Mouse (Mus musculus) myocyte (in vitro differentiated cells): ENCODE data around the gene Nlrp9b.

ENCODE experiments used
- CEBPB ChIP-seq: IDR thresholded peaks from 2 replicates; pipeline ENCODE4 v1.6.1; 2011; ENCODE audit warnings: mild to moderate bottlenecking, moderate library complexity; ENCODE audit not compliant: poor library complexity, insufficient read depth, severe bottlenecking
- E2F4 ChIP-seq: IDR thresholded peaks from one replicate; pipeline ENCODE4 v1.6.1; 2011; ENCODE audit warnings: mild to moderate bottlenecking, control low read depth, moderate library complexity; ENCODE audit not compliant: insufficient read depth
- MAX ChIP-seq: IDR thresholded peaks from one replicate; pipeline ENCODE4 v1.6.1; 2011; ENCODE audit warnings: low read depth, mild to moderate bottlenecking, control low read depth
- MYOD1 ChIP-seq, 3 experiments: IDR thresholded peaks; one replicate each; pipeline ENCODE4 v1.6.1; 2011; ENCODE audit warnings: control low read depth in 2 of 3, low read depth in 2 of 3, mild to moderate bottlenecking in 2 of 3, moderate library complexity in 1 of 3; ENCODE audit not compliant: insufficient read length in 2 of 3, control insufficient read depth in 1 of 3
- MYOG ChIP-seq, 3 experiments: IDR thresholded peaks; one replicate each; pipeline ENCODE4 v1.6.1; 2011; ENCODE audit warnings: control low read depth in 2 of 3, low read depth in 2 of 3, mild to moderate bottlenecking in 2 of 3; ENCODE audit not compliant: insufficient read length in 2 of 3, control insufficient read depth in 1 of 3, insufficient read depth in 1 of 3
- POLR2A ChIP-seq: IDR thresholded peaks from one replicate; pipeline ENCODE4 v1.6.1; 2011; ENCODE audit warnings: low read depth, mild to moderate bottlenecking, control low read depth, moderate library complexity; ENCODE audit not compliant: insufficient read length
- POLR2AphosphoS2 ChIP-seq: IDR thresholded peaks from one replicate; pipeline ENCODE4 v1.6.1; 2011; ENCODE audit warnings: low read depth, control low read depth; ENCODE audit not compliant: insufficient read length
- REST ChIP-seq: IDR thresholded peaks from one replicate; pipeline ENCODE4 v1.6.1; 2011; ENCODE audit warnings: mild to moderate bottlenecking, control low read depth, moderate library complexity; ENCODE audit not compliant: insufficient read depth, insufficient read length
- SRF ChIP-seq: IDR thresholded peaks from one replicate; pipeline ENCODE4 v1.6.1; 2011; ENCODE audit warnings: low read depth; ENCODE audit not compliant: control insufficient read depth, insufficient read length
- TCF12 ChIP-seq: IDR thresholded peaks from one replicate; pipeline ENCODE4 v1.6.1; 2011; ENCODE audit warnings: mild to moderate bottlenecking, control low read depth; ENCODE audit not compliant: poor library complexity, insufficient read depth, severe bottlenecking
- USF1 ChIP-seq: IDR thresholded peaks from one replicate; pipeline ENCODE4 v1.6.1; 2011; ENCODE audit warnings: low read depth, mild to moderate bottlenecking, control low read depth, moderate library complexity

DNA sequence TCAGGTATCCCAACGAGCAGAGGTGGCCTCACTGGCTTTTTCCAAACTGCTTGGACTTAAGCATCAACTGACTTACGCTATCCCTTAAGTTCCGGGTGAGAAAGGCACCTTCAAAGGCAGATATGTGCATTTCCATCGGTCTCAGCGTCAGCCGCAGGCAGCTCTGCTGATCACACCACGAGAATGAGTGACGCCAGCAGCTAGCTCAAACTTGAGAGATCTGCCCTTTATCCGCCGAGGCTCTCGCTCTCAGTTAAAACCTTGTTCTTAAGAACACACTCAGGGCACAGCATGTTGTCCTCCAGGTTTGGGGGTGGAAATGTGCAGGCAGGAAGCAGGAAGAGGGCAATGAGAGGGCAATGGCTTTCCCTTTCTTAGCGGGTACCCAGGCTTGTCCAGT lies 42.3 kb upstream of the Nlrp9b start:
- TF ChIP-seq POLR2A (no peak), REST (no peak), E2F4 (no peak), CEBPB (no peak), MAX (no peak), MYOD1 (IDR thresholded peaks at IDR 0.05; ENCODE audit: control insufficient read depth in 1 of 3, insufficient read length in 2 of 3, low read depth in 2 of 3) (no peak), USF1 (no peak), TCF12 (no peak), MYOG (IDR thresholded peaks at IDR 0.05; ENCODE audit: control insufficient read depth in 1 of 3, insufficient read depth in 1 of 3, insufficient read length in 2 of 3, low read depth in 2 of 3) (no peak), POLR2AphosphoS2 (no peak), SRF (no peak)
